Mouse (Mus musculus) megakaryocyte, adult 5-6 weeks (primary cell): Measurements from ENCODE around the gene Blmh. TPM values are rescaled to one million over a fixed set of nuclear protein-coding genes. Genes with fewer than 3 reads are reported as not detected.
A peak's percentile ranks its signal among the peaks of the same experiment; 100 is the strongest.
"Not testable (repeated sequence)": the region's sequence is repeated elsewhere in the genome, so short reads cannot be mapped to it uniquely, and the experiment has no call there.

Experiments
- ATAC-seq: 2 replicates; pipeline ENCODE4 v1.8.0; 2016; ENCODE audit warnings: mild to moderate bottlenecking, inconsistent platforms; ENCODE audit not compliant: poor library complexity, severe bottlenecking
- total RNA-seq, 2 experiments: library from RNA; stranded (forward) in 1 of 2; stranded (reverse) in 1 of 2; fragments of 153-499, 151-499 nt in 1 of 2; fragments of 221-1000, 200-1000 nt in 1 of 2; gene quantifications; 2 replicates each; pipeline versions ENCODE4 v1.2.3 to v1.2.4; 2015 to 2017

Blmh gene
- total RNA-seq, 2 experiments from 2014 or later: 55.6 to 143 TPM

- no peak for ATAC-seq
Observed at GRCm38 (mm10) chr11:76914366-76914765, 10.2 kb upstream of the Blmh start.

DNA sequence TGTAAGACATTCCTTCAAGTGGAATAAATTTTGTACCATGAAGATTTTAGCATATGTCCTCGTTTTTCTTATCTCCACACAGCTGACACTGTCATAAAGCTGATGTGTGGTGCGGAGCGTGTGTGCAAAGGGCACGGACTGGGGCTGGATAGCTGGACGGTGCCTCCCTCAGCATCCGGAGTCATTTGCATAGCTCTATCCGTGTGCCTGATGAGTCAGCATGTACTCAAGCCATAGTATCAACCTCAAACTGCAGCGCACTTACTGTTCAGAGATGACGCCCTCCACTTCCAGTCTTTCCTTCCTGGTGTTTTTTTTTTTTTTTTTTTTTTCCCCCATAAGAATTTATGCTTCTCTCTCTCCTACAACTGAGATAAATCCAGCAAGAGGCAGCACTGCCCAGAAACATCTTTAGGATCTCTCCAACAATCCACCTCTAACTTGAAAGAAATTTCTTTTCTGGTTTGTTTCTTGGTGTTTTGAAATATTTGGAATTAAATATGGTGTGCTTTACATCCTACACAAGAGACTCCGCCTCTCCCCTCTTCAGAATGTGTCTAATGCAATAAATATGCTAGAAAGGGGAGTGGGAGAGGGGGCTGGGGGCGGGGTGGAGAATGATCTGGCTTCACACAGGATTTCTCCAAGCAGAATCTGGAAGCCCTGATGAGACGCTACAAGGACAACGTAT lies 7.9 kb upstream of the Blmh start:
- ATAC-seq: 0 out of 2 replicates have a peak, but pooled peaks have one; percentile 35

DNA sequence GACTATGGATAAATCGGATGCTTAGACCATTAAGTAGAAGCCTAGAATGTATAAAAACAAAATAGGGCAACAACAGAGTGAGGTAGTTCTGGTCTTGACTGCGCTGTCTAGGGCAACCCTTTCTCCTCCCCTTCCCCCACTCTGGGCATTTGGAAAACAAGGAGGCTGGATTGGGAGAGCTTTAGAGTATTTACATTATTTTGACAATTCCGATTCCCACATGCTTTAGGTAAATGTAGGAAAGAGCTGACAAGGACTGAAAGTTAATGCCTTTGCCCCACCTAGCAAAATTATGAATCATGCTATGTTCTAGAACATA lies 7.4 kb upstream of the Blmh start:
- no peak for ATAC-seq

DNA sequence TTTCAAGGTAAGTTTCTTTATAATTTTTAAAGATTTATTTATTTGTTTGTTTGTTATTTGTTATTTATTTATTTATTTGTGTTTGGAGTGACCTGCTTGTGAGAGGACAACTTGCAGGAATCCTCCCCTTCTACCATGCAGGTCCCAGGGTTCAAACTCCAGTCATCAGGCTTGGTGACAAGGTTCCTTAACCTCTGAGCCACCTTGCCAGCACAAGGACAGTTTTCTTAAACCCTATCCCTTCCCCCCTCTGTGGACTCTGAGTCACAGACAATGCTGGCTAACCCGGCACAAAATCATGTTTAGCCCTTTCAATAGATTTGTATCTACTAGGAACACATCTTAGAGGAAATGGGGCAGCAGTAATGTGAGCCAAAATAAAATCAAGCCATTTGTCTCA lies 4.0 kb upstream of the Blmh start:
- ATAC-seq: no peak

DNA sequence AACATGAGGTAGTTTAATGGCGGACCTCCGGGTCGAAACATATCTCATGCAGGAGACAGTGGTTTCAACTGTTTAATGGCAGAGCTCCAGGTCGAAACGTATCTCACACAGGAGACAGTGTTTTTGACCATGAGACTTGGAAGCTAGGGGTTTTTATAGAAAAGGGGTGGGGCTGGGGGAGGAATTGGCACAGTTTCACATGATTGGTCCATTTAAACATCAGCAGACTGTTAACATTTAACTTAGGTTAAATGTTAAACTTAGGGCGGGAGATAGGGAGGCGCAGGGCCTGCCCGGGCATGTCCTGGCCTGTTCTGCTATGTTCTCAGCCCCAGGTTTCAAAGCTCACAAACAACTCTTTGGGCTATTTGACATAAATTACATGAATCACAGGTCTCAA lies 4.0 kb downstream of the Blmh start:
- ATAC-seq: not testable (repeated sequence)

- no peak for ATAC-seq
Observed at GRCm38 (mm10) chr11:76933209-76933608, 8.6 kb downstream of the Blmh start.

DNA sequence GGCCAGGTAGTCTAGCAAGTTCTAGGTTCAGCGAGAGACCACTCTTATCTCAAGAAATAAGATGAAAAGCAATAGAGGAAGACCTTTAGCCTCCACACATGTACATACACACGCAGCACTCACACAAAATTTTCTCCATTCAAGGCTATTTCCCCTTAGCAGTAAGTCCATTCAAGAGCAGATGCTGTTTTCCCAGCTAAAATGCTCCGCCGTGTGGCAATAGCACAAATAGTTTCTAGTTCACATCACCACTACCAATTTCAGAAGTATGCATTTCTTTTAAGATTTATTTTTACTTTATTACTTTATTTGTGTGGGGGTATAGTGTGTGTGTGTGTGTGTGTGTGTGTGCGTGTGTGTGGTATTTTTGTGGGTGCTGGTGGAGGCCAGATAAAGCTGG lies 12.0 kb downstream of the Blmh start:
- no peak for ATAC-seq

DNA sequence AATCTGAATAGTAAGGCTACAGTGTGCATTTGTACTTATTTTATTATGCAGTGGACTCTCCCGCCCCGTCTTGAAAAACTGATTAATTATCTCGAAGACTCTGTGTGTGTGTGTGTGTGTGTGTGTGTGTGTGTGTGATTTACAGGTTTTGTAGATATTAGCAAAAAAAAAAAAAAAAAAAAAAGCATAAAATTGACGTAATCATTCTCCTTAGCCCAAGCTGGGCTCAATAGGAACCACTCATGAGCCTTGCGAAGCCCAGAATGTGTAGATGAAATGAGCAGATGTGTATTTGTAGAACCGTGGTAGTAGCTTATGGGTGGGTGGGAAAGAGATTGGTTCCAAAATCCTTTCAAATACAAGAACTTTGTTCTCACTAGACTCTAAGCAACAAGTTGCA lies 20.2 kb downstream of the Blmh start:
- ATAC-seq: no peak

- peak; percentile 100 for ATAC-seq
Observed at GRCm38 (mm10) chr11:76945386-76946202, 21.0 kb downstream of the Blmh start.

DNA sequence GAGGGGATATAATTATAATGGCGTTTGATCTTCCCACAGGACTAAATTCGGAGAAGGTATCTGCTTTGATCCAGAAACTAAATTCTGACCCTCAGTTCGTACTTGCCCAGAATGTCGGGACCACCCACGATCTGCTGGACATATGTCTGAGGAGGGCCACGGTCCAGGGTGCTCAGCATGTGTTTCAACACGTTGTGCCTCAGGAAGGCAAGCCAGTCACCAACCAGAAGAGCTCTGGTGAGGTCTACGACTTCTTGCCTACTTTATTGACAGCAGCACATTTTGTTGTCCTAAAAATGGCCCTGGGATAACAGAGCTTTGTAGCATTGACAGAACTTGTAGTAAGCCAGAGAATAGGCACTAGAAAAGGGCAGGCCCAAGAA lies 21.6 kb downstream of the Blmh start:
- ATAC-seq: no peak

- no peak for ATAC-seq
Observed at GRCm38 (mm10) chr11:76953536-76953935, 28.9 kb downstream of the Blmh start.

DNA sequence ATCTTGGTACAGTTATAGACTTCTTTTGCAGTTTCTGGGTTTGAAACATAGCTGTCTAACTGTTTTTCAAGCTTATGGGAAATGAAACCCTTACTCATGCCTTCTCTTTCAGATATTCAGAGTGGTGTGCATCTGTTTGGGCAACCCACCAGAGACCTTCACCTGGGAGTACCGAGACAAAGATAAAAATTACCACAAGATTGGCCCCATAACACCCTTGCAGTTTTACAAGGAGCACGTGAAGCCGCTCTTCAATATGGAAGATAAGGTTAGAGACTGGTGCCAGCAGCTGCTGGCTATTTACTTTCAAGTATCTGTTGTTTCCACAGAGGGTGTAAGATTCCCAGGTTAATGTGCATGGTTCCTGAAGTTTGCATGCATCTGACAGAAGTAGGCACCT lies 41.1 kb downstream of the Blmh start:
- no peak for ATAC-seq

DNA sequence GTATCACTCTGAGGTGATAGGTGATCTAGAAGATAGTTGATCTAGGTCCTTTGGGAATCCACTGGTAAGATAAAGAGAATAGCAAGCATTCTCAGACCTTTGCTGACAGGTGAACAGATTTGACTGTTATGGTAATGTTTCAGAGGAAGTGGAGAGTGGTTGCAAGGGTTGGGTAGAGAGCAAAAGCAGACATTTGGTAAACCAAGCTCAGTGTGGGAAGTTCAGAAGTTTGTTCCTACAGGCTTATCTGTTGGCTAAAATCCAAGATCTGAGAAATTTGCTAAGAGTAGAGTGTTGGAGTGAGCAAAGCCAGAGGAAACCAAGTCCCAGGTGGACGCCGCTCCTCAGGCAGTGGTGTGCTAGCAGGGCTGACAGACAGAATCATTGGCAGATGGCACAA lies 45.7 kb downstream of the Blmh start:
- ATAC-seq: no peak

- peak; percentile 47; the same call in 1 of the 2 replicates for ATAC-seq
Observed at GRCm38 (mm10) chr11:76974680-76975319, 50.2 kb downstream of the Blmh start.

DNA sequence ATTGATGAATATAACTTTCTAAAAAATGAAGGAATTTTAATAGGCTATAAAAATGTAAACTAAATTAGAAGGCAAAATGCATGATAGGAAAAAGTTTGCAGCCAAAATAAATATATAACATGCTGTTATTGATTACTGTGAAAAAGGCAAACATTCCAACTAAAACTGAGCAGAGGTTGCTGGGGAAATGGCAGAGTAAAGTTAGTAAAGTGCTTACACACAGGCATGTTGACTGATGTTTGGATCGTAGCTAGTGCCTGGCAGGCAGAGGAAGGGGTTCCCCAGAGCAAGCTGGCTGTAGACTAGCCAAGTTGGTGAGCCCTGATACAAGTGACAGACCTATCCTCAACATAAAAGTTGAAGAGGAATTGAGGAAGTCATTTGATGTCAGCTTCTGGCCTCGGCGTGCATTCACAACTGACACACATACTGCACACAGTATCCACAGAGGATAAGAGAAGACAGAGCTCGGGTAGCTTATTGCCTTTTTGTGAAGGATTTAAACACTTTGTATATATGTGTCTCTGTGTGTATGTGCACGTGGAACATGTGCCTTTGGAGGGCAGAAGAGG lies 57.0 kb downstream of the Blmh start:
- no peak for ATAC-seq

- no peak for ATAC-seq
Observed at GRCm38 (mm10) chr11:76982415-76982814, 57.8 kb downstream of the Blmh start.

- ATAC-seq: no peak
Observed at GRCm38 (mm10) chr11:76983641-76984040, 59.0 kb downstream of the Blmh start.

DNA sequence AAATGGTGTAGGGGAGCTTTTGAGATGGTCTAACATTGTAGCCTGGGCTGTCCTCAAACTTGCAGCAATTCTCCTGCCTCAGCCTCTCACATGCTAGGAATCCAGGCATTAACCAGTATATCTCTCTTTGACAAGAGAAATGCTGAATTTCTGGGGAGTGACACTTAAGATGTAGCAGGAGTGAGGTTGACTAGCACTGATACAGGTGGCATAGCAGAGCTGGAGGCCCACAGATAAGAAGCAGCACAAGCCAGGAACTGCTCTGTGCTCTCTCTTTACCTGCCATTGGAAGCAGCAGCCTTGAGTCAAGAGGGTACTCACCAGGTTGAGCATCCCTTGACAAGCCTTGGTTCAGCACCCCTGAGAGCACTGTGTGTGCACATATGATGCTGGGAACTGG lies 59.6 kb downstream of the Blmh start:
- no peak for ATAC-seq

DNA sequence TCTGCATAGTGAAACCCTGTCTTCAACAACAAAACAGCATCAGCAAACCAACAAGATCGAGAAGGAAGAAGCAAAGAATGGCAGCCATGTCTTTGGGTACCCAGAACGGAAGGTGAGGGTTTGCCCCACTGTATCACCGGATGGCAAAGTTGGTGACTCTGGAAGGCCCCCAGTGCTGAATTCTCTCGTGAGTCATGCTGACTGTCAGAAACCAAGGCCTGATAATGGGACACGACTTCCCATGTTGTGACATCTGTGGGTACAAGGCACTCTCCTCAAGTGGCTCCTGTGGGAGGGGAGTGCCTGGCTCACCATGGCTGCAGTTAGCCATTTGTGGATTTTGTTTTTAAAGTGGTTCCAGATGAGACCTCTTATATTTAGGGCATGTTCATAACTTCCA lies 66.2 kb downstream of the Blmh start:
- ATAC-seq: peak; percentile 43

- ATAC-seq: peak; percentile 78
Observed at GRCm38 (mm10) chr11:76992886-76993285, 68.3 kb downstream of the Blmh start.

GRCm38 (mm10) chr11:76995966-76996672 lies 71.5 kb downstream of the Blmh start:
- peak; percentile 37 for ATAC-seq
